Mouse (Mus musculus) CH12.LX (cell line): ENCODE data around the gene B9d1. TPM values are rescaled to one million over a fixed set of nuclear protein-coding genes. Genes with fewer than 3 reads are reported as not detected.

Source experiments
- DNase-seq: peaks from one replicate; pipeline ENCODE4 v3.0.0-alpha.2; 2013; ENCODE audit errors: extremely low read depth
- H3K27ac ChIP-seq: 2 replicates; pipeline ENCODE4 v1.5.1; 2012; ENCODE audit warnings: low read depth, mild to moderate bottlenecking, control low read depth, moderate library complexity; ENCODE audit not compliant: insufficient read depth
- H3K27me3 ChIP-seq: replicated peaks from 2 replicates; pipeline ENCODE3; 2012; ENCODE audit warnings: inconsistent platforms
- H3K36me3 ChIP-seq, 2 experiments: replicated peaks in 1 of 2; 2 replicates each; pipeline versions ENCODE3 to v1.6.1; 2012; ENCODE audit warnings: inconsistent platforms in 1 of 2, low read length in 1 of 2, mild to moderate bottlenecking in 1 of 2, mixed read lengths in 1 of 2, moderate library complexity in 1 of 2; ENCODE audit not compliant: control insufficient read depth in 1 of 2, insufficient read depth in 1 of 2
- H3K4me1 ChIP-seq, 2 experiments: 2 replicates each; pipeline ENCODE4 v1.6.1; 2012; ENCODE audit warnings: inconsistent platforms in 1 of 2, moderate library complexity in 1 of 2; ENCODE audit not compliant: insufficient read depth in 2 of 2, control insufficient read depth in 1 of 2
- H3K4me2 ChIP-seq: 2 replicates; pipeline ENCODE4 v1.6.1; 2012; ENCODE audit warnings: low read depth, mild to moderate bottlenecking, control low read depth; ENCODE audit not compliant: poor library complexity, insufficient read depth, severe bottlenecking
- H3K4me3 ChIP-seq, 3 experiments: fragments of 150-350 bp in 1 of 3; sonication (generic) in 1 of 3; replicated peaks in 1 of 3; 2 replicates each; pipeline versions ENCODE3 to v1.5.1; 2011 to 2012; ENCODE audit warnings: low read depth in 2 of 3, low read length in 2 of 3, mild to moderate bottlenecking in 2 of 3, moderate library complexity in 2 of 3, control low read depth in 1 of 3, improper control_type of control experiment in 1 of 3, inconsistent platforms in 1 of 3, mixed read lengths in 1 of 3; ENCODE audit not compliant: poor library complexity in 1 of 3
- H3K79me2 ChIP-seq: replicated peaks from 2 replicates; pipeline ENCODE4 v1.6.1; 2012; ENCODE audit warnings: mild to moderate bottlenecking, moderate library complexity; ENCODE audit not compliant: control insufficient read depth, poor library complexity, insufficient read depth, severe bottlenecking; ENCODE audit errors: extremely low read depth
- H3K9ac ChIP-seq: 2 replicates; pipeline ENCODE4 v1.6.1; 2012; ENCODE audit warnings: low read depth, mild to moderate bottlenecking, control low read depth, moderate library complexity; ENCODE audit not compliant: insufficient read depth
- H3K9me3 ChIP-seq: replicated peaks from 2 replicates; pipeline ENCODE3; 2012; ENCODE audit warnings: low read length, inconsistent platforms, mixed read lengths
- CTCF ChIP-seq, 2 experiments: IDR thresholded peaks in 1 of 2; conservative IDR thresholded peaks in 1 of 2; 2 replicates each; pipeline ENCODE4 v1.5.1; 2011 to 2012; ENCODE audit warnings: low read depth in 2 of 2, low read length in 2 of 2, improper control_type of control experiment in 1 of 2, inconsistent platforms in 1 of 2, mild to moderate bottlenecking in 1 of 2, moderate library complexity in 1 of 2
- ELF1 ChIP-seq: IDR thresholded peaks from 2 replicates; pipeline ENCODE4 v1.6.1; 2014; ENCODE audit warnings: low read depth, mild to moderate bottlenecking, inconsistent platforms, low read length, improper control_type of control experiment
- EP300 ChIP-seq: IDR thresholded peaks from 2 replicates; pipeline ENCODE4 v1.6.1; 2011; ENCODE audit warnings: low read length, improper control_type of control experiment
- ETS1 ChIP-seq: conservative IDR thresholded peaks from 2 replicates; pipeline ENCODE4 v1.6.1; 2012; ENCODE audit warnings: low read depth, mild to moderate bottlenecking, inconsistent platforms, low read length, improper control_type of control experiment, moderate library complexity
- KAT2A ChIP-seq: IDR thresholded peaks from 2 replicates; pipeline ENCODE4 v1.6.1; 2012; ENCODE audit warnings: low read length, improper control_type of control experiment, inconsistent platforms; ENCODE audit not compliant: insufficient replicate concordance
- MAFK ChIP-seq: IDR thresholded peaks from 2 replicates; pipeline ENCODE4 v1.6.1; 2011; ENCODE audit warnings: low read length, improper control_type of control experiment; ENCODE audit not compliant: insufficient replicate concordance
- MAX ChIP-seq: IDR thresholded peaks from 2 replicates; pipeline ENCODE4 v1.6.1; 2011; ENCODE audit warnings: low read length, improper control_type of control experiment
- MAZ ChIP-seq: IDR thresholded peaks from 2 replicates; pipeline ENCODE4 v1.6.1; 2012; ENCODE audit warnings: low read depth, mild to moderate bottlenecking, inconsistent platforms, low read length, improper control_type of control experiment, moderate library complexity
- MEF2A ChIP-seq: IDR thresholded peaks from 2 replicates; pipeline ENCODE4 v1.6.1; 2014; ENCODE audit warnings: low read depth, mild to moderate bottlenecking, inconsistent platforms, low read length, improper control_type of control experiment, borderline replicate concordance
- MXI1 ChIP-seq: IDR thresholded peaks from 2 replicates; pipeline ENCODE4 v1.6.1; 2011; ENCODE audit warnings: mild to moderate bottlenecking, low read depth, low read length, improper control_type of control experiment
- MYC ChIP-seq: IDR thresholded peaks from 2 replicates; pipeline ENCODE4 v1.6.1; 2011; ENCODE audit warnings: low read depth, mild to moderate bottlenecking, improper control_type of control experiment, low read length
- NELFE ChIP-seq: IDR thresholded peaks from 2 replicates; pipeline ENCODE4 v1.6.1; 2011; ENCODE audit warnings: low read depth, low read length, improper control_type of control experiment
- PAX5 ChIP-seq: IDR thresholded peaks from 2 replicates; pipeline ENCODE4 v1.6.1; 2012; ENCODE audit warnings: low read length, inconsistent platforms, mixed read lengths
- POLR2AphosphoS2 ChIP-seq: IDR thresholded peaks from 2 replicates; pipeline ENCODE4 v1.6.1; 2011; ENCODE audit warnings: low read depth, low read length, improper control_type of control experiment
- RAD21 ChIP-seq: IDR thresholded peaks from 2 replicates; pipeline ENCODE4 v1.6.1; 2011; ENCODE audit warnings: low read depth, mild to moderate bottlenecking, low read length, improper control_type of control experiment, moderate library complexity
- RCOR1 ChIP-seq: conservative IDR thresholded peaks from 2 replicates; pipeline ENCODE4 v1.6.1; 2012; ENCODE audit warnings: low read depth, mild to moderate bottlenecking, inconsistent platforms, low read length, improper control_type of control experiment
- SIN3A ChIP-seq: IDR thresholded peaks from 2 replicates; pipeline ENCODE4 v1.6.1; 2012; ENCODE audit warnings: low read length, improper control_type of control experiment, inconsistent platforms
- SMC3 ChIP-seq: IDR thresholded peaks from 2 replicates; pipeline ENCODE4 v1.6.1; 2011; ENCODE audit warnings: low read depth, low read length, improper control_type of control experiment
- TBP ChIP-seq: conservative IDR thresholded peaks from 2 replicates; pipeline ENCODE4 v1.6.1; 2011; ENCODE audit warnings: low read depth, low read length, improper control_type of control experiment
- USF1 ChIP-seq: IDR thresholded peaks from 2 replicates; pipeline ENCODE4 v1.6.1; 2014; ENCODE audit warnings: low read depth, mild to moderate bottlenecking, inconsistent platforms, low read length, improper control_type of control experiment
- USF2 ChIP-seq: conservative IDR thresholded peaks from 2 replicates; pipeline ENCODE4 v1.6.1; 2011; ENCODE audit warnings: low read depth, low read length, improper control_type of control experiment
- ZKSCAN1 ChIP-seq: IDR thresholded peaks from 2 replicates; pipeline ENCODE4 v1.6.1; 2012; ENCODE audit warnings: low read depth, inconsistent platforms, low read length, improper control_type of control experiment, borderline replicate concordance
- ZMIZ1 ChIP-seq: IDR thresholded peaks from 2 replicates; pipeline ENCODE4 v1.6.1; 2012; ENCODE audit warnings: low read depth, mild to moderate bottlenecking, inconsistent platforms, low read length, improper control_type of control experiment
- ZNF384 ChIP-seq: IDR thresholded peaks from 2 replicates; pipeline ENCODE4 v1.6.1; 2012; ENCODE audit warnings: low read depth, low read length, improper control_type of control experiment, inconsistent platforms
- dilution Hi-C: fragments of 300-500 bp; cut with MboI; formaldehyde crosslinking; loops from 2 replicates; pipeline ENCODE4 v1.14.3; 2020; ENCODE audit warnings: low sequenced_read_pairs; ENCODE audit not compliant: extremely low pct_unique_long_range_greater_than_20kb, extremely low pct_ligation_motif_present
- in situ Hi-C: fragments of 300-500 bp; cut with MboI; formaldehyde crosslinking; loops from 3 replicates; pipeline ENCODE4 v1.14.3; 2019; ENCODE audit warnings: low sequenced_read_pairs, low pct_ligation_motif_present, low pct_unique_long_range_greater_than_20kb, mixed read lengths
- polyA plus RNA-seq: library from polyadenylated mRNA; unstranded; fragments of >175 nt; gene quantifications from 2 replicates; pipeline ENCODE4 v1.2.1, GENCODE M21; 2012; ENCODE audit warnings: low read depth; ENCODE audit not compliant: insufficient read length
- total RNA-seq, 2 experiments: library from RNA; depleted of rRNA; stranded (reverse); fragments of 300-350 nt in 1 of 2; fragments of >200 nt in 1 of 2; gene quantifications; 2 replicates each; pipeline ENCODE4 v1.2.3; 2012 to 2014

B9d1 gene
- total and polyA plus RNA-seq, 3 experiments, result 19.2 to 62.9 (median 26.2) TPM

- DNase-seq, result no peak
- dilution Hi-C loops (no loop called here), in situ Hi-C loops (no loop called here)
- no peak overlapping the region for H3K27ac ChIP-seq
- no peak overlapping the region for H3K4me3 ChIP-seq
- H3K36me3 ChIP-seq, result peaks cover 35 to 46% of the 10 kb centered on the region in 2 experiments
- no peak for TF ChIP-seq ZKSCAN1
- TF ChIP-seq USF2, result no peak
- TF ChIP-seq MAZ, result no peak
- no peak for TF ChIP-seq SIN3A
- no peak for TF ChIP-seq RCOR1
- no peak for TF ChIP-seq NELFE
- no peak for TF ChIP-seq MAX
- no peak for TF ChIP-seq TBP
- no peak for TF ChIP-seq CTCF (conservative IDR thresholded peaks at IDR 0.05 in 1 of 2, IDR thresholded peaks at IDR 0.05 in 1 of 2; ENCODE audit: low read depth in 2 of 2, low read length in 2 of 2)
- no peak for TF ChIP-seq ELF1
- TF ChIP-seq SMC3, result no peak
- TF ChIP-seq MYC, result no peak
- TF ChIP-seq ZNF384, result no peak
- no peak for TF ChIP-seq PAX5
- no peak for TF ChIP-seq ETS1
- no peak for TF ChIP-seq RAD21
- no peak for TF ChIP-seq KAT2A
- TF ChIP-seq EP300, result no peak
- TF ChIP-seq POLR2AphosphoS2, result no peak
- no peak for TF ChIP-seq USF1
- no peaks in the 10 kb centered on the region for H3K79me2 ChIP-seq
- H3K4me2 ChIP-seq, result no peak overlapping the region
- H3K9me3 ChIP-seq, result no peaks in the 10 kb centered on the region
- H3K9ac ChIP-seq, result no peak overlapping the region
- H3K4me1 ChIP-seq, result peaks cover 3 to 11% of the 10 kb centered on the region in 2 experiments
- peaks cover 2% of the 10 kb centered on the region for H3K27me3 ChIP-seq
Measured at GRCm38 (mm10) chr11:61486458-61487219, 18.3 kb upstream of the B9d1 start.

- in situ Hi-C loops (no loop called here), dilution Hi-C loops (no loop called here)
- H3K9me3 ChIP-seq, result no peaks in the 10 kb centered on the region
- no peak overlapping the region for H3K27ac ChIP-seq
- peaks cover 2% of the 10 kb centered on the region for H3K27me3 ChIP-seq
- peaks cover 37 to 52% of the 10 kb centered on the region in 2 experiments for H3K36me3 ChIP-seq
- no peak overlapping the region for H3K9ac ChIP-seq
- peaks cover 3 to 12% of the 10 kb centered on the region in 2 experiments for H3K4me1 ChIP-seq
- no peak for DNase-seq
- H3K4me3 ChIP-seq, result no peak overlapping the region
- H3K4me2 ChIP-seq, result no peak overlapping the region
- H3K79me2 ChIP-seq, result no peaks in the 10 kb centered on the region
- no peak for TF ChIP-seq MAFK
- no peak for TF ChIP-seq ZMIZ1
- no peak for TF ChIP-seq MXI1
- no peak for TF ChIP-seq RCOR1
- TF ChIP-seq MEF2A, result no peak
- no peak for TF ChIP-seq PAX5
Measured at GRCm38 (mm10) chr11:61487401-61487800, 17.5 kb upstream of the B9d1 start.
